Mouse (Mus musculus) neural tube, embryonic 14.5 days (tissue): Measurements from ENCODE around the gene Hk1. TPM values are rescaled to one million over a fixed set of nuclear protein-coding genes. Genes with fewer than 3 reads are reported as not detected.

ENCODE experiments used
- polyA plus RNA-seq: library from polyadenylated mRNA; unstranded; fragments of >200 nt; fragmentation: Nextera tagmentation; extraction: Ambion mirVana; gene quantifications from 2 replicates; pipeline ENCODE4 v1.2.1, GENCODE M21; 2014

Gene Hk1
- polyA plus RNA-seq, 1 experiment from 2014 or later, result 79.7 TPM

Other genes with a start within 250 kb of the Hk1 start
- 0.16 and 0.68 TPM in 2 replicates for gene Neurog3, start 246.8 kb downstream of the Hk1 start, polyA plus RNA-seq
- gene Fam241b, start 236.0 kb downstream of the Hk1 start, polyA plus RNA-seq, result 32.5 and 44.7 TPM in 2 replicates
- gene Tspan15, start 148.7 kb downstream of the Hk1 start, polyA plus RNA-seq, result 8.5 and 12.7 TPM in 2 replicates
- 0.46 TPM in 1 of 2 replicates, not detected in the other for gene Tacr2, start 127.5 kb downstream of the Hk1 start, polyA plus RNA-seq
- 0.24 and 0.28 TPM in 2 replicates for gene Hkdc1, start 42.6 kb upstream of the Hk1 start, polyA plus RNA-seq
- gene 4930507D05Rik, start 69.6 kb upstream of the Hk1 start, polyA plus RNA-seq, result 1.5 and 2.8 TPM in 2 replicates
- gene Supv3l1, start 69.8 kb upstream of the Hk1 start, polyA plus RNA-seq, result 20.0 and 23.2 TPM in 2 replicates
- gene Vps26a, start 106.9 kb upstream of the Hk1 start, polyA plus RNA-seq, result 57.5 and 63.4 TPM in 2 replicates
- 4.6 and 8.6 TPM in 2 replicates for gene Srgn, start 147.5 kb upstream of the Hk1 start, polyA plus RNA-seq
- 95.7 and 99.8 TPM in 2 replicates for gene Kif1bp, start 198.5 kb upstream of the Hk1 start, polyA plus RNA-seq
- gene Ddx21, start 222.4 kb upstream of the Hk1 start, polyA plus RNA-seq, result 17.9 and 20.9 TPM in 2 replicates